Mouse (Mus musculus) urinary bladder, postnatal 14 days (tissue): Measurements from ENCODE around the gene Stxbp1.

Experiments used
- DNase-seq: peaks from one replicate; pipeline ENCODE4 v3.0.0; 2021; ENCODE audit warnings: low spot score

The Stxbp1 gene

GRCm38 (mm10) chr2:32838147-32838884 is 8.7 kb downstream of the Stxbp1 start:
- DNase-seq, result no peak

GRCm38 (mm10) chr2:32835588-32835987 is 11.5 kb downstream of the Stxbp1 start:
- DNase-seq, result no peak

DNA sequence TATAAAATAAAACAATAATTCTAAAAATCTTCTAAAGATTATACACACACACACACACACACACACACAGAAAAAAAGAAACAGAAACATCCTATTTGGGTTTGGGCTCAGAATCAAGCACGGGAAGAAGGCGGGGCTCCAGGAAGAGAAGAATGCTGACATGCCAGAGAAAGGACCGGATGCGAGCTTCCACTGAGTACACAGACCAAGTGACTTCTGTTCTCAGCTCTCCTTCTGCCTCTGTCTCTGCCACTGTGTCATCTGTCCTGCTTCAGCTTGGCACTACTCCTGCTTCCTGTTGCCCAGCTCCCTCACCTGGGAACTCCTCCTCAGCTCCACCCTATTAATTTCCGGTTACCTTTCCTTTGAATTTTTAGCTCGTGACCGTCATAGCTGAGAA is 12.5 kb downstream of the Stxbp1 start:
- peak; percentile 61 for DNase-seq

DNA sequence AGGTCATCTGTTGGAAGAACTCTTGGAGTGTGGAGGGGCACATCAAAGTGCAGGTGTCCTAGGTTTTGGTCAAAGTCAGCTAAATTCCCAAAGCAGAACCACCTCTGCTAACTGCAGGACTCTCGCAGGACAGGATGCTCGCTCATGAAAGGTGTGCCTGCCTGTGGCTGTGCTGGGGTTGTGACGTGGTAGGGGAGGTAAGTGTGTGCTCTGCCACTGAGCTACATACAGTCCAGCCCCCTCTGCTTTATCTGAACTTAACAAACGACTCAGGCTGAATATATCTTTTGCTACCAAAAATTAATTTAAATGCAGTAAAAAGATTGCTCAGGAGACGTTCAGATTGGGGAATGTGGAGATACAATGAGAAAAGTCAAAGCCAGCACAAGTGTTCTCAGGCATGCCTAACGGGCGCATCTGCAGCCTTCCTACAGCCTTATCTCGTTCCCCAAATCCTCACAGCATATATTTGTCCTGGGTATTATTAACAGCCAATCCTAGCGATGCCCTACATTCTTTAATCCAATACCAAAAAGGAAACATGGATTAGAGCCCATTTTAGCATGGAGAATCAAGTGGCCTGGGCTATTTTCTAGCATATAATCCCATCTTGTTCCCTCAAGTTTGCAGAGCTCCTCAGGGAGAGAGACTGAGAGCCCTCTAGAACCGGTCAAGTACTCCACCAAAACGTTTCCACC is 17.9 kb downstream of the Stxbp1 start:
- DNase-seq, result no peak

DNA sequence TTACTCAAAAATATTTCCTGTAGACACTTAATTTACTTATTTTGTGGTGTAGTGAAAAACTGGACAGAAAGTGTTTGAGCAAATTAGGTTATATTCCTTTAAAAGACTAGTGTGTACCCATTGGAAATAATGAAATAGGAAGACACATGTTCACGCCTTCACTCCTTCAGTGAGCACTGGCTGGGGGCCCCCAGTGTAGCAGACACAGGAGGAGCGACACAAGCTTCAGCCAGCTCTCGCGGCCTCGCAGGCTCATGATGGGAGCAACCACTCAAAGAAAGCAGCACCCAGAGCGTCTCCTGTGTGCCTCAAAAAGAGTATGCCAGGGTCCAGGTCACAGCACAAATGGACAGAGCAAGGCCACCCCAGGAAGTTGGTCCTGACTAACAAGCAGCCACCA is 21.2 kb downstream of the Stxbp1 start:
- DNase-seq, result no peak

DNA sequence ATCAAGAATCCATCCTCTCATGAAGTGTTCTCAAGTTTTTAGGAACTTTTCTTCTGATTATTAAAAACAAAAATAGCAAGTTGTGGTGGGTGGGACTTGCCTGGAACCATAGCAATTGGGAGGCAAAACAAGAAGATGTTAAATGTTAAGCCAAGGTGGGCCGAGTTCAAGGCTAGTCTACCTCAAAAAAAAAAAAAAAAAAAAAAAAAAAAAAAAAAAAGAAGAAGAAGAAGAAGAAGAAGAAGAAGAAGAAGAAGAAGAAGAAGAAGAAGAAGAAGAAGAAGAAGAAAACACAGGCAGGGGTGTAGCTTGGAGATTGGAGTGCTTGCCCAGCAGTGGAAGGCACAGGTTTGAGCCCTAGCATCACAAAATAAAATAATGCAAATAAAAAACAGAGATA is 22.3 kb downstream of the Stxbp1 start:
- no peak for DNase-seq

DNA sequence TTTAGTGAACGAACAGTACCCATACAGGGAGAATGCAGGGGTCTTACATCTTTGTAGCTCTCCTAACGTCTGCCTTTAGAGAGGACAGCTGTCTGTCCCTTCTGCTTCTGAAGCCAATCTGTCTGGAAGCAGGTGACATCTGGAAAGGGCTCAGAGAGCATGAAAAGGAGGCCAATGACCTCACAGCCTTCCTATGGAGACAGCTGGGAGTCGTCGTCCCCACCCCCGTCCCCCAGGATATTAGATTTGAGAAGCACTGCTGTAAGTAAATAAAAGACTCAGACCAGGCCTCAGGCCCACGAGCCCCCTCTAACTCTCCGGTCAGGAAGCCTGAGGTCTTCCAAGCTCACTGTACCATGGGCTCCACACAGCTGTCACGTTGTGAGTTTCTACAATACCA is 22.9 kb downstream of the Stxbp1 start:
- DNase-seq, result no peak

GRCm38 (mm10) chr2:32823579-32824154 is 23.4 kb downstream of the Stxbp1 start:
- no peak for DNase-seq

DNA sequence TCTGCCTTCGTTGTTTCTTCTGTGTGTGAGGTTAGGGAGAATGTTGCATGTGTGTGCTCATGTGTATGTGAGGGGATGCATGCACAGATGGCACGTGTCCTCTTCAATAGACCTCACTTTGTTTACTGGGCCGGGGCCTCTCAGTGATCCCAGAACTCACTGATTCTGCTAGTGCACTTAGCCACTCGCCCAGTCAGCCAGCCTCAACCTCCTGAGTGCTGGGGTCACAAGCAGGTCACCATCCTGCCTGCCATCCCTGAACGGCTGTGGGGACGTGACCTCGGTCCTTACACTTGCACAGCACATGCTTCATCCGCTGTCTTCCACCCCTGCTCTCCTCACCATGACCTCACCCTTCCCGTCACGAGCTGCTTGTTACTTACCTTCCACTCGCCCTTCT is 23.9 kb downstream of the Stxbp1 start:
- no peak for DNase-seq

- DNase-seq, result no peak
Observed at GRCm38 (mm10) chr2:32822643-32823042, 24.4 kb downstream of the Stxbp1 start.

- peak; percentile 40 for DNase-seq
Observed at GRCm38 (mm10) chr2:32821041-32821802, 25.8 kb downstream of the Stxbp1 start.

DNA sequence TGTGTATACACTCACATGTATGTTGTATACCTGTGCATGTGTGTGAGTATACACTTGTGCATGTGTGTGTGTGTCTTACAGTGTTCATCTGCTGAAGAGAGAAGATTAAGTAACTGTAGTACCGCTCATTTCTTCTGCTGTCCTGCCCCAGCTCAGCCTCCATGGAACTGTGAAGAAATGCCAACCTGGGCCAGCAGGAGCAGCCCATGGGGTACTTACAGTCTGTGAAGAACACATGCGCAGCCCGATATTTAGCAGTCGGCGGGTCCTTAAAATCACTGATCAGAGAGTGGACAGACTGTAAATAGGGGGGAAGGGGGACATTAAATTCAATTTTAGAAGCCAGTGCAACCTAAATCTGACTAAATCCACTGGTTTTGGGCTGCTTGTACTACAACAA is 28.8 kb downstream of the Stxbp1 start:
- DNase-seq, result no peak

DNA sequence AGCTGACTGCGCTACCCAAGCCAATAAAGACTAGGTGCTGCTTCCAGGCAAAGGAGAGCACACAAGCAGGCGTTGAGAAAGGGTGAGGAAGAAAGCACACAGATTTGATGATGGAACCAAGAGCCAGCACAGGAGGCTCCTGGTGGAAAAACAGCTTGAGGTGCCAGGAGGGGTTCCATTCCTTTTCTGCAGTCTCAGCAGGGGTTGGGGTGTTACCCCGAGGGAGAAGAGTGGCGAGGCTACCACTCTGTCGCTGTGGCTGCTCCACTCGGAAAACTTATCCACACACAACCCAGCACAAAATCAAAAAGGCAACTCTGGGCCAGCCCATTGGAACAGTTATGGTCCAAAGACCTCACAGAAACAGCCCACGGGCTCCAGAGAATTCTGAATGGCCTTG is 29.5 kb downstream of the Stxbp1 start:
- DNase-seq, result no peak

GRCm38 (mm10) chr2:32816946-32817581 is 30.0 kb downstream of the Stxbp1 start:
- no peak for DNase-seq

GRCm38 (mm10) chr2:32816497-32816896 is 30.5 kb downstream of the Stxbp1 start:
- DNase-seq, result no peak

DNA sequence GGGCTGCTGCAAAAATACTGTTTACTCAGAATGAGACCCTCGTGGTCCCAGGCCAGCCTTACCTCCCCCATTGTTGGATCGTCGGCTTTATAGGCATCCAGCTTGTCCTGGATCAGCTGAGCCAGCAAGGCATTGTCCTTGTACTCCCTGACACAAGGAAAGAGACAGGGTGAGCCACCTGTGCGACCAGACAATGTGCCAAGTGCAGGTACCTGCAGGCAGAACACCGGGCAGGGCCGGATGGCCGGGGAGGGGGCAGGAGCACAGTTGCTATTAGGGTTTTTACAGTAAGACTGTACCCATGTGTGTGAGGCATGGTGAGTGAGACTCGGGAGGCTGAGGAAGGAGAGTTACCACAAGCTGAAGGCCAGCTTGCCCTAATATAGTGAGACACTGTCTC is 35.1 kb downstream of the Stxbp1 start:
- DNase-seq, result no peak

GRCm38 (mm10) chr2:32808816-32809566 is 38.1 kb downstream of the Stxbp1 start:
- DNase-seq, result no peak

GRCm38 (mm10) chr2:32798251-32798962 is 48.6 kb downstream of the Stxbp1 start:
- no peak for DNase-seq

GRCm38 (mm10) chr2:32795748-32796418 is 51.2 kb downstream of the Stxbp1 start:
- no peak for DNase-seq

DNA sequence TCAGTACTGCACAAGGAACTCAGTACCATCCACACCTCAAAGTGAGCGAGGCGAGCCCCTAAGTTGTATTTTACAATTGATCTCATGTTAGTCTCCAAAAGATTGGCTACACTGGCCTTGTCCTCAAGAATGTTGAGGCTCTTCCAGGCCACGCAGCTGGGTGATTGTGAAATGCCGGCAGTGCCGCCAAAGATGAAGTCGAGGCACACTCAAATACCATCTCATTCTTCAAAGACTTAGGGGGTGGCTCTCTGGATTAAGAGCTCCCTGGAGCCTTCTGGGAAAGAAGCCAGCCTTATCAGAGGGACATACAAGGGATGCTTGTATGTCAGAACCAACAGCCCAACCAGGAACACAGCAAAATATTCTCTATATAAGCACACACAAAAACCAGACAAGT is 55.7 kb downstream of the Stxbp1 start:
- peak; percentile 54 for DNase-seq
